Mouse (Mus musculus) liver, embryonic 18 days (tissue): ENCODE results near the gene Atpif1. TPM values are rescaled to one million over a fixed set of nuclear protein-coding genes. Genes with fewer than 3 reads are reported as not detected.

Experiments used
- polyA plus RNA-seq: library from polyadenylated mRNA; depleted of rRNA; stranded (reverse); fragments of >200 nt; gene quantifications from 2 replicates; pipeline ENCODE4 v1.2.3, GENCODE M21; 2012; rRNA removed

The Atpif1 gene
- polyA plus RNA-seq: 480 and 569 TPM in 2 replicates

DNA sequence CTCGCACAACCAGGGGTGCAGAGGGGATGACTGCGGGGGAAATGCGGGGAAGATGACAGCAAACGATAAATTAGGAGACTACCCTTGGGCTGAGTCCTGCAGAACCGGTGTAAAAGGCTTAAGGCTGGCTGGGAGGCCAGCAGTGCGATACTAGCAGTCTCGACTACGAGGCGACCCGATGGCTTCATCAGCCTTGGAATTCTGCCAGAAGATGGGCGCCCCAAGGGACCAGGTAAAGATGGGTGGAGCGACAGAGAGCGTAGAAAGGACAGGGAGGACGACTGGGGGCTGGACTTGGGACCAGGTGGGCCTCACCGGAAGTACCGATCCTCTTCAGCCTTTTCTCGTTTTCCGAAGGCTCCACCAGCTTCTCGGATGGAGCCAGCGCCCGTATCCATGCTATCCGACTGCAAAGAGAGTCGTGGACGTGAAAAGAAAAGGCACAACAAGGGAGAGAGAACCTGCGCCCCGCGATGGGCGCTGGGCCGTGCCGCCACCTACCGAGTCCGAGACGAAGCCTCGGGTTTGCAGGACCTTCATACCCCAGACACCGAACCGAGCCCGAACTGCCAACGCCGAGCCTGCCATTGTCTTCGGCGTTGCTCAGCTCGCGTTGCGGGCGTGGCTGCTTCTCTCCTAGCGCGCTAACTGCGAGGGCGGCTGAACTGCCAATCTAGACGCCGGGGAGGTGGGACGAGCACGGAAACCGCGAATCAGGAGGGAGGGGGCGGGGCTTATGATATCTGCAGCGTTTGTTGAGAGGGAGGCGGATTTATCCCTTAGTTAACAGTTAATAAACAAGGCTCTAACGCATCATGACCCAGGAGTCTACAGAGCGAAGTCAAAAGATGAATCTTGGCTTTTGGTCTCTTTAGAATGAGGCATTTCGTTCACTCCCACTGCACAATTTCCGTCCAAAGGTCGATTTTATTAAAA, at the start of gene Atpif1:
Gene Atpif1 (minus strand): TSS at position 679 of the 936 bp plus-strand sequence.

DNA sequence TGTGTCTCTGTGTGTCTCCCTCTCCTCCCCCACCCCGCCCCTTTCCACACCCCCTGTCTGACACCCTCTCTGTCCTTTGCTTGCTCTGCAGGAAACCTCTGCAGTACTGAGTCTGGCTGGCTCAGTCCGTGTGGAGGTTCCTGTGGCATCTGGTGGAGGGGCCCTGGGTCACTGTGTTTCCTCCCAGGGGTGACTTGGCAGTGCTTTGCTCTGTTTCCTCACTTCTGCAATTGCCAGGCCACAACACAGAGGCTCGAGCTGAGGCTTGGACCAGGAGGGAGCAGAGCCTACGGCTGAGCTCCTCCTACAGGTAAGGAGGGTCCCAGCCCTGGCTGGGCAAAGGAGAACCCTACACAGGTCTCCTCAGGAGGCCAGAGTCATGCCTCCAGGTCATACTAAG, 30.5 kb upstream of the Atpif1 start, which contains the start of gene Ptafr:
Gene Ptafr (plus strand): TSS at position 103 of the 400 bp plus-strand sequence.

GRCm38 (mm10) chr4:132535406-132536121, 2.1 kb upstream of the Atpif1 start, which contains the start of gene Dnajc8:
TSS of gene Dnajc8 (plus strand) at chr4:132535550.

DNA sequence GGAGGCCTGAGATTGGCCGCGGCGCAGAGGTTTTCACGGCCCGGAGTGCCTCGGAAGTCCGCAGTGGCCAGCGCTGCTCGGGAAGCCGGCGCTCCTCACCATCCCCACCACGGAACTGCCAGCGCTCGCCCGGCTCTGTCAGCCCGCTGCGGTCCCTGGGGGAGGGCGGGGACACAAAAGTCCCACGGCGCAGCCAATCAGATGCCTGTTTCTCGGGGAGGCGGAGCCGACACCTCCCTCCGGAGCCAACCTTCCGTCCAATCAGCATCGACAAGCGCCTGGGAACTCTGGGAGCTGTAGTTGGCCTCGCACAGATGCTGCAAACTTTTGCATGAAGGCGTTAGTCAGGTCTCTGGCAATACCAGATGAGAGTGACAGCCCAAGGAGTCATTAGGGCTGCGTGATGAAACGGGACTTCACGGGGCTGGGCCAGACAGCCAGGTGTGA, 23.1 kb downstream of the Atpif1 start, which contains the start of gene Sesn2:
Gene Sesn2 (minus strand): TSS at position 150 of the 447 bp plus-strand sequence.

Other genes starting within 250 kb of the Atpif1 start
- gene Rab42, start 230.3 kb downstream of the Atpif1 start, polyA plus RNA-seq: 0.22 and 0.36 TPM in 2 replicates
- 7.2 and 7.3 TPM in 2 replicates for gene Trnau1ap, start 204.1 kb downstream of the Atpif1 start, polyA plus RNA-seq
- 10.5 and 11.0 TPM in 2 replicates for gene Rcc1, start 180.1 kb downstream of the Atpif1 start, polyA plus RNA-seq
- 4.7 and 6.5 TPM in 2 replicates for gene Phactr4, start 111.2 kb downstream of the Atpif1 start, polyA plus RNA-seq
- gene Med18, start 69.7 kb downstream of the Atpif1 start, polyA plus RNA-seq: 2.9 and 3.9 TPM in 2 replicates
- gene Sesn2, start 23.2 kb downstream of the Atpif1 start, polyA plus RNA-seq: 3.5 and 3.8 TPM in 2 replicates
- 50.3 and 51.8 TPM in 2 replicates for gene Dnajc8, start 1.9 kb upstream of the Atpif1 start, polyA plus RNA-seq
- 1.7 and 1.8 TPM in 2 replicates for gene Ptafr, start 30.4 kb upstream of the Atpif1 start, polyA plus RNA-seq
- 9.2 and 10.2 TPM in 2 replicates for gene Eya3, start 105.3 kb upstream of the Atpif1 start, polyA plus RNA-seq
- gene Xkr8, start 198.9 kb upstream of the Atpif1 start, polyA plus RNA-seq: 2.0 and 2.3 TPM in 2 replicates
- 0.46 and 0.55 TPM in 2 replicates for gene Smpdl3b, start 223.6 kb upstream of the Atpif1 start, polyA plus RNA-seq
- 25.0 and 28.8 TPM in 2 replicates for gene Rpa2, start 234.7 kb upstream of the Atpif1 start, polyA plus RNA-seq